Mouse (Mus musculus) spleen, postnatal 10 days (tissue): Measurements from ENCODE around the gene Pdxk.
"Not testable (repeated sequence)": the region's sequence is repeated elsewhere in the genome, so short reads cannot be mapped to it uniquely, and the experiment has no call there.

Experiments
- DNase-seq, 2 experiments: peaks; one replicate each; pipeline ENCODE4 v3.0.0; 2021 to 2022; ENCODE audit warnings: low spot score in 2 of 2

Gene Pdxk

DNA sequence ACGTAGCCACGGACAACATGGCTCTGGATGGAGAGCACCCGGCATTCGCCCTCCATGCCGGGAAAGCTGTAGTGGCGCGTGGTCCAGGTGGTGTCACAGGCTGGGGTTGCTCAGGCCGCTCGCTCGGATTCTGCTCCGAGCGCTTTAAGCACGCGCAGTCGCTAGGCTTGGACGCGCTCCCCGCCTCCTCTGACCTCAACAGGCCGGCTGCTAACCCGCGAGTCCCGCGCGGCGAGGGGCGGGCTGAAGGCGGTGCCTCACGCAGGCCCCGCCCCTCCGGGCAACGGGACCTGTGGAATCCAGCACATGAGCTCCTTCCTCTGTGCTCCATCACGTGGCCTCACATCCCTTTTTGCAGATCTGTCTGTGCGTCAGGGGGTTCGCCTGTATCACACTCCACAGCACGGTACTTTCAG, at the start of gene Pdxk:
Gene Pdxk (minus strand): TSS at position 184 of the 416 bp plus-strand sequence.
- peak; percentile 75 to 87 for DNase-seq

DNA sequence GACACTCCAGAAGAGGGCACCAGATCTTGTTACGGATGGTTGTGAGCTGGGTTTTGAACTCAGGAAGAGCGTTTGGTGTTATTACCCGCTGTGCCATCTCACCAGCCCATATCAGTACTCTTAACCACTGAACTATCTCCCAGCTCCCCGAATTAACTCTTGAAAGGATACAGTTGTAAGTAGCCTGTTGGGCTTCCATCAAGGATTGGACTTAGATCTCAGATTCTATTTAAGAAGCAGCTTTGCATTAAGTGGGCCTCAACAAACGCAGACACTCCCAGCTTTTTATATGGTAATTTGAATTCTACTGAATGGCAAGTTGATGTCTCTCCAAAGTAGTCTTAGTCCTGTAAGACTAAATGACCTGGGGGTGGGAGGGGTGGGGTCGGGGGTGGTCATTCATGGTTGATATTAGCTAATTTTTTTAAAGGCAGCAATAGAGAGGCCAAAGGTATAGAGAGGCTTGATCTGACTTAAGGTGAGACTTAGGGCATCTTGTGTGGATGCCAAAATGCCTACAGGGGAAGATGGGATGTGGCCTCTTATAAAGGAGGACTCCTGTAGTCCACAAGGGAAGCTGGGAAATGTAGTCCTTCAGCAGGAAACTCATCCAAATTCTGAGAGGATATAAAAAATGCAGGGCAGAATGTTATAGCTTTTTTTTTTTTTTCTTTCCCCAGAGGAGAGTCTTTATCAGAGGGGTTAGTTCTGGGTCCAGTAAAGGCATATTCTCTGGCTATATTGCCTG, 38.4 kb upstream of the Pdxk start:
- no peak for DNase-seq

DNA sequence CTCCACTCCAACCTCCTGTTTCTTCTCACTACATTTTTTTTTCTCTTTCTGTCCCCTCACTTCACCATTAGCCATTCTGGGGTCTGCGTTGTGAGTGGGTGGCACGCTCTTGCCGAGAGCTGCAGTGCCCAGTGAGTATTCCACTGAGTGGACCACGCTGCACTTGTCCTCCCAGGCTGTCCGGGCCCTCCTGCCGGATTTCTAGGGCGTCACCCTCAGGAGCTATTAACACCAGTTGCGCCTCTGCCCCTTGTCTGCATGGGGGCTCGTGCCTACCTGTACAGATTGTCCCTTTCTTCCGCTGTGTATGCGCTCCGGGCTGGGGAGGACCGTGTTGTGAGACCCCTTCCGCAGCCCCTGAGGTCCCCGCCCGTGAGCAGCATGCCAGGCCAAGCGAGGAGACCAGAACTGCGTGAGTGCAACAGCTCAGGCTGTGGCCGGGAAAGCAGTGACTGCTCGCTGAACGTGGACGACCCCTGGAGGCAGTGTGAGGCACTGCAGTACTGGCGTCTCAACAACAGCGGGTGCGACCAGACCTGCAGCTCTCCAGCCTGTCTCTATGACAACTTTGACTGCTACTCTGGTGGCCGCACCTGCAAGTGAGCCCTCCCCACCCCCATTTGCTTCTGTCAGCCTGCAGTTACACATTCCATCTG, 22.8 kb upstream of the Pdxk start:
- peak; percentile 70 to 86 for DNase-seq

DNA sequence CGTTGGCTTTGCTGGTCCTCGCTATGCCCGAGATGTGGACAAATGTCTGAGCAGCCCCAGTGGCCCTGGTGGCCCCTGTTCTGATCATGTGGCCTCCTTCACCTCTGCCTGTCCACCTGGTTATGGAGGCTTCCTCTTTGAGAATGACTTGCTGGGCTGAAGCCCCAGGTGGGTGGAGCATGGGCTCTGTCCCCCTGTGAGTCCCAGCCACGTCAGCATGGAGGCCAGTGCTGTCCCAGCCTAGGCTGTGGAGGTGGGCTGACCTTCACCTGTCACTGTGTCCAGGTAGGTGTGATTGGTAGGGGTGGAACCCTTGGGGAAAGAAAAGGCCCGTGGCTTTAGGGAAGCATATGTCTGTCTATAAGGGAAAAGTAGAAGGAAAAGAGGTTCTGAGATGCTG, 22.1 kb upstream of the Pdxk start:
- DNase-seq, result no peak

DNA sequence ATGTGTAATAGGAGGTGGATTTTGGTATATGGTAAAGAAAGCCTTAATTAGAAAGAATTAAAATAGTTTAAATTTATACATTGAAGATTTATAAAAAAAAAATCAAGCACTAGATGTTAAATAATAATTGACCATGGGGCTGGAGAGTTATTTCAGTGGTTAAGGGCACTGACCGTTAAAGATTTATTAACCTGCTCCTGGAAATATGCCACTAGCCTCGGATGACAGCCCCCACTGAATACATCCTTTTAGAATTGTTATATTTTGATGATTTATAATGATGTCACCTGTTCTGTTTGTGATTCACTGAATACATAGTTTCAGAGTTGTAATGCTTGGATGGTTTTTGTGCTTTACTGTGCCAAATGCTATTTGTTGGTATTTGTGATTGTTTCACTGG, 20.6 kb upstream of the Pdxk start:
- DNase-seq, result not testable (repeated sequence)

DNA sequence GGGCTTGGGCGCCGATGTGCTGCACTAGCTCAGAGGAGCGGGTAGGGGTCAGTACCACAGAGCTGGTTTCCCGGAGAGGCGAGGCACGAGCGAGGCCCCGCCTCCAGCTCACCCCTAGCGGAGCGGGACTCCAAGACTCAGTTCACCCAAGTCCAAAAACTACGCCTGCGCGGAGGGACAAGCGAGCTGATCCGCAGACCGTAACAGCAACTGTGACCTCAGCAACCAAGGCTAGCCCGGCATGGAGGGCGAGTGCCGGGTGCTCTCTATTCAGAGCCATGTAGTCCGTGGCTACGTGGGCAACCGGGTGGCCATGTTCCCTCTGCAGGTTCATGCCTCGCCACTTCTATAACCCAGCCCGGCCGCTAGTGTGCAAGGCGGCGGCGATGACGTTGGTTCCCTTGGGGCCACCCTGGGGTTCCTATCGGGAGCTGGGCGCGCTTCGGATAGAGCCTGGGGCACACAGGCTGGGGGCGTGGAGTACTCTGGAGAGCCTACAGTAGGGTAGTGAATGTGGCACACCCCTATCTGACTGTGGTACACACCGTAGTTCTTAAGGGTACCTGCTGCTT, 17.2 kb upstream of the Pdxk start:
- DNase-seq, result peak in 1 of 2 experiments; percentile 65

DNA sequence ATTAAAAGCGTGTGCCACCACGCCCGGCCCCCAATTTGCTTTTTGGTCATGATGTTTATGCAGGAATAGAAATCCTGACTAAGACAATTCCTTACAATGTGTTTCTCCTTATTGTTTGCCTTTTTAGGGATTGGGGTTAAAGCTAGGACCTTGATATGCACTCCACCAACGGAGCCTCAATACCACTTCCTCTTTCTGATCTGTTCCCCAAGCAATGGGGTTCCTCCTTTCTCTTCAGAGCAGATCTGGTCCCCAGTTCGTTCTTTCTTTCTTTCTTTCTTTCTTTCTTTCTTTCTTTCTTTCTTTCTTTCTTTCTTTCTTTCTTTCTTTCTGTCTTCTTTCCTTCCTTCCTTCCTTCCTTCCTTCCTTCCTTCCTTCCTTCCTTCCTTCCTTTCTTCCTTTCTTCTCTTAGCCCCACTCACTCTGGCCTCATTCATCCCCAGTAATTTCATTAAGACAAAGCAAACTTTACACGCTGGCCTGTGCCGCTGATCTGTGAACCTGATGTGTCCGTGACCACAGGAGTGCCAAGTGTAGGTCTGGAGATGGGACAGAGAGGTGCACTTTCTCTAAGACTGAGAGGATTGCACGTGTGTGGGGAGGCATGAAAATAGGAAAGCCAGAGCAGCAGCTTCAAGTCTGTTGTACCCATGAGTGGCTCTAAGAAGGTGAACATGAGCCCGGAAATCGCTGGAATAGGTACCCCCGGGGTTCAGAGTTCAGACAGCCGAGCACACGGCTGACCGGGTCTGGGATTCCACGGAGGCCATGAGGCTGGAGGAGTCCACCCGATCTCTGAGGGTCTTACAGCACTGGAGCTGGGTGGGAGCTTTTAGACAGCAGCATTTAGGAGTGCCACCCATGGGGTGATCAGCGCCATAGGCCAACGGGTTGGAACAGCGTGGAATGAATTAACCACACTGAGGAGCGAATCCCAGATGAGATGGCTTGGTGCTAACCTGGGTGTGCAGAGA, 16.5 kb upstream of the Pdxk start:
- DNase-seq, result no peak

DNA sequence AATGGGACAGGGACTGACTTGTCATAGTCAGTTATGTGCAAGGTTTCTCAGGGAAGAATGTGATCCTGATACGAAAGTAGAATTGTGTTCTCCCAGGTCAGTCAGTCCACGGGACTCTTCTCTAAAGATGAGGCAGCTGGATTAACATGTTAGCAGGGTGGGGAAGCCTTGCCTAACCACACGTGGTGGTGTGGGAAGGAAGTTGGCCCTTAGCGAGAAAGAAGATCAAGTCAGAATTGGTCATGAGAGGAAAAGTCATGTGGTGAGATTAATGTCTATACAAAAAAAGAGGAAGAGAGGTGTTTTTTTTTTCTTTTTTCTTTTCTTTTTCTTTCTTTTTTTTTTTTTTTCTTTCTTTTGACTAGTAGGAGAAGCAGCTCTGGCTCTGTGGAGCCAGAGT, 12.0 kb upstream of the Pdxk start:
- DNase-seq, result no peak

DNA sequence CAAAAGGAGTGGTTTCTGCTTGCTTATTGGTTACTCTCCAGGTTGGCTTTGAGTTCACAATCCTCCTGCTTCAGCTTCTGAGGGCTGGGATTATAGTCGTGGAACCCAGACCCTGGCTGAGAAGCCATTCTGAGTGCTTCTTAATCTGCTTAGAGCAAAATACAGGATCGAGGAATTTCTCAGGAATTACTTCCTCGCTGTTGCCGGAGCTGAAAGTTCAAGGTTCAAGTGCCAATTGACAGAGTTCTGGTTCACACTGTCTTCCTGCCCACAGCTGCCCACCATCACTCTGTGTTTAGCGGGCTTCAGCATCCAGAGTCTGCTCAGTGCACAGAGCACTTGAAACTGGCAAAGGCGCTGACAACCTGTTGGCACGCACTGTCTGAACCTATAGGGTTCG, 10.0 kb upstream of the Pdxk start:
- DNase-seq, result no peak

DNA sequence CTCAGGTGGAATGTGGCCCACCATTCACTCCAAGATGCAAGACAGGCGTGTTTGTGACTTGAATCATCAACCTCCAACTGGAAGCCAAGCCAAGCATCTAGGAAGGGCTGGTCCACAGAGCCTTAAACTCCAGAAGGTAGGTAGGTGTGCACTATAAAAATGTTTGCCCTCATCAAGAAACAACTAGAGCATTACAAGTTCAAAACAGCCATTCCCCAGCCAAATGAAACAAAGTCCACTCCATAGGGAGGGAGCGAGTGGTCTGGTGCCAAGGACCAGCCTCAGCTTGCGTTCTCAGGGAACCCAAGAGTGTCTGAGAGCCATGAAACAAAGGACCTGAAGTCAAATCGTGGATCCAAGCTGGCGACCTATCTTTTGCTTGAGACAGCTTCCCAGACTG, 8.7 kb upstream of the Pdxk start:
- DNase-seq, result no peak

DNA sequence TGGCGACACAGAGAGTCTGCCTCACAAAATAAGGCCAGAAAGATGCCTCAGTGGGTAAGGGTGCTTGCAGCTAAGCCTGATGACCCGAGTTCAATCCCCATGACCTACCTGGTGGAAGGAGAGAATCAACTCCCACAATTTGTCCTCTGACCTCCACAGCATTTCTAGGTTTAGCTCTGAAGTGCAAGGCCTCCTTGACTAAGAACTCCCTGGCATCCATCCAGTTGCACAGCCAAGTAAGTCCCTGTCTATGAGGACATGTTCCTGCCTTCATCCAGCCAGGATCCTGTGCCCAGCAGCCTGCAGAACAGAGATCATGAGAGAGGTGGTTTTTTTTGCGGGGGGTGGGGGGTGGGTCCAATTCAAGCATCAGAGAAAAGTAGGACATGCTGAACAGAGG, 7.3 kb upstream of the Pdxk start:
- DNase-seq, result no peak

DNA sequence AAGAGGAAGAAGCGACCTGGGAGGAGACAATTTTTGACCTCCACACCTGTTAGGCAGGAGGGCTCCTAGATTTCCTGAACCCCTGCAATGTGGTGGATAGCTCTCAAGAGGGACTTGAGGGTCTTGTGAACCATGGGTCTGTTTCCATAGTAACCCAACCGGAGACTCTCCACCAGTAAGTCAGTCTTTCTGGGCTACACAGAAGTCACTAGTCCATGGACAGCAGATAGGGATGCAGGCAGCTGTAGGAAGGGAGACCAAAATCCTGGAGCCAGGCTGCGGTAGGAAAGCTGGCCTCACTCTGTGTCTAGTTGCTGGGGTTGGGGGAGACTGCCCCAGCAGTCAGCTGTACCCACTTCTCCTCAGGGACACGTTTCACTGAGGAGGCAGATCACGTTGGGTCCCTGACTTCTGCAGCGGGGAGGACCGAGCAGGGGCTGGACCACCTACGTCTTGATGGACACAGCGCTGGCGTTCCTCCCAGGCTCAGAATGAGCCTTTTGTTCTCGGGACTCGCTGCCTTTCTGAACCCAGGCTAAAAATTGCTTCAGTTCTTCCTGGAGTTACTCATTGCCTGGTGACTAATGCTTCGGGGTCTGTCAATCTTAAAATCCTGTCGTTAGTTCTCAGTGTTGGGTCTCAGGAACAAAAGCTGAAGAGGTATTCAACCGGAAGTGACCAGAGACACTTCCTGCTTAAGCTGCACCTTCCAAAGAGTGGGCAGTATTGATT, 6.0 kb upstream of the Pdxk start:
- DNase-seq, result no peak

DNA sequence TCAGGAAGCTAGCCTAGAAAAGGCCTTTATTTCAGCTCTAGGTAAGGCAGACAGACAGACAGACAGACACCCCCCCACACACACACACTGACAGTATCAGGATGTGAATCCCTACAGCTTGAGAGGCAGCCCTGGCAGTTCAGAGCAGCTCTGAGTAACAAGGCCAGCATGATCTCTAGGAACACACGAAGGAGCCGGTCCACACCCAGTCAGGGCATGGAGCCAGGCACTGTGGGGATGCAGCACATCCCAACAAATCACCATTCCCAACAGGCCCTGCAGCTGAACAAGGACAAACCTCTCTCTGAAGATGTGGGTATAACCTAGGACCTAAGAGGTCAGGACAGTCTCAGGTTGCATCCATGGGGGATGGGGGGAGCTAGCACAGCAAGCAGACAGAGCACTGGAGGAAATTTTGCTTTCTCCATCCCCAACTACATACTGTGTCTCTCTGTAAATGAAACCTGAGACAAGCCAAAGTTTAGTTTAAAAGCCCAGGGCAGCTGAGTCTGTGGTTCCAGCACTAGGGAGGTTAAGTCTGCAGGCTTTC, 3.1 kb upstream of the Pdxk start:
- no peak for DNase-seq

DNA sequence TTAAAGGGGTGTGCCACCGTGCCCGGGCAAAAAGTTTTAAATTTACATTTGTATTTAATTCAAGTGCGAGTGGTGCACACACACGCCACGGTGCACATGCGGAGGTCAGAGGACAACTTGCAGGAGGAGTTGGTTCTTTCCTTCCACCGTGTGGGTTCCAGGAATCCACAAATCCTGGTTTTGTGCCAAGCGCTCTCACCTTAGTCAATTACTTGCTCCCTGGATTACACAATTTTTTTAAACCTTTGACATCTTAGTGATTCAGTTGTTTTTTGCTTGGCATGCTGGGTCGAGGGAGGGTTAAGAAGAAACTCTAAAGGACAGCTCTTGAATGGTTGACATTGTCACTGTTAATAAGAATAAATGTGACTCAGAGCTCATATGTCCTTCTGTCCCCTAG, 1.9 kb upstream of the Pdxk start:
- DNase-seq, result no peak

DNA sequence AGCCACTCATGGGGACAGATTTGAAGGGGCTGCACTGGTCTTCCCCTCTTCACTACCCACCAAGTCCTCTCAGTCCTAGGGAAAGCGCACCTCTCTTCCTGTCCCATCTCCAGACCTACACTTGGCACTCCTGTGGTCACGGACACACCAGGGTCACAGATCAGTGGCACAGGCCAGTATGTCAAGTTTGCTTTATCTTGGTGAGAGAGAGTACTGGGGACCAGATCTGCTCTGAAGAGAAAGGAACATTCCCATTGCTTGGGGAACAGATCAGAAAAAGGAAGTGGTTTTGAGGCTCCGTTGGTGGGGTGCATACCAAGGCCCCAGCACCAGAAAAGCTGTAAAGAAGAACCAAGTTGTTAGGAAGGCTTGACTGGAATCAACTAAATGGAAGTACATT, 697 bp upstream of the Pdxk start:
- DNase-seq, result no peak

DNA sequence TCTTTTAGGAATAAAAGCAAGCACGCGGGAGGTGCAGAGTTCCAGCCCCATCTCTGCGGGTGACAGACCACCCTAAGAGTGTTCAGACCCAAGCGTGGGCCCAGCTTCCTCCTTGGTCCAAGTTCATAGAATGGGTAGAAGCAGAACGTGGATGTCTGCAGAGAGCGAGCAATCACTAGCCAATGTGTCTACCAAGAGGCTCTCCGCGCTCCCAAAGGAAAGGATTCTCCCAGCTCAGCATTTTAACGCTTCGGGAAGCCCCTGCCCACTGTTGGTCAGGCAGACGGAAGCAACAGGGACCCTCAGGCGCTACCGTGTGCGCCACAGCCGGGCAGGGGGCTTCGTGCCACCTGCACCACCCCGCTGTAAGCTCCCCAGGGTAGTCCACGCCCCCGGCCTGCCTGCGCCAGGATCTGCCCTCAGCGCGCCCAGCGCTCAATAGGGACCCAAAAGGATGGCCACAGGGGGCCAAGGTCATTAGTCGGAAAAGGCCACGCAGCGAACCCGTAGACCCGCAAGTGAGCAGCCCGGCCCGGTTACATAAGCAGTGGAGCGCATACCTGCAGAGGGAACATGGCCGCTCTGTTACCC, 479 bp downstream of the Pdxk start:
- no peak for DNase-seq

DNA sequence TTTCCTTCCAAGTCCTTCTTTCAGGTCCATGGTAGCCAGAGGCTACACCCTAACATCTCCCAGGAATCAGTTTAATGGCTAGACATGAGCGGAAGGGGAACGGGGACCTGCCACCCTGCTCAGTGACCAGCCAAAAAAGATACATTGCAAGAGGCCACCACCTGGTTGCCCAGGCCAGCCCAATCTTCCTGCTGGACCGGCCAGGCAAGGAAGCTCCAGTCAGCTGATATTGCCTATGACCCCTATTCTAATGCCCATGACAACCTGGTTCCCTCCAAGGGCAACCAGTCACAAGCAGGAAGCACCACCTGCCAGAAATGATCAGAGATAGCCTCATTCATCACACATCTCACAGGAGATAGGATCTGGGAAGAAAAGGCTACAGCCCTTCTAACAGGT, 1.0 kb downstream of the Pdxk start:
- no peak for DNase-seq

DNA sequence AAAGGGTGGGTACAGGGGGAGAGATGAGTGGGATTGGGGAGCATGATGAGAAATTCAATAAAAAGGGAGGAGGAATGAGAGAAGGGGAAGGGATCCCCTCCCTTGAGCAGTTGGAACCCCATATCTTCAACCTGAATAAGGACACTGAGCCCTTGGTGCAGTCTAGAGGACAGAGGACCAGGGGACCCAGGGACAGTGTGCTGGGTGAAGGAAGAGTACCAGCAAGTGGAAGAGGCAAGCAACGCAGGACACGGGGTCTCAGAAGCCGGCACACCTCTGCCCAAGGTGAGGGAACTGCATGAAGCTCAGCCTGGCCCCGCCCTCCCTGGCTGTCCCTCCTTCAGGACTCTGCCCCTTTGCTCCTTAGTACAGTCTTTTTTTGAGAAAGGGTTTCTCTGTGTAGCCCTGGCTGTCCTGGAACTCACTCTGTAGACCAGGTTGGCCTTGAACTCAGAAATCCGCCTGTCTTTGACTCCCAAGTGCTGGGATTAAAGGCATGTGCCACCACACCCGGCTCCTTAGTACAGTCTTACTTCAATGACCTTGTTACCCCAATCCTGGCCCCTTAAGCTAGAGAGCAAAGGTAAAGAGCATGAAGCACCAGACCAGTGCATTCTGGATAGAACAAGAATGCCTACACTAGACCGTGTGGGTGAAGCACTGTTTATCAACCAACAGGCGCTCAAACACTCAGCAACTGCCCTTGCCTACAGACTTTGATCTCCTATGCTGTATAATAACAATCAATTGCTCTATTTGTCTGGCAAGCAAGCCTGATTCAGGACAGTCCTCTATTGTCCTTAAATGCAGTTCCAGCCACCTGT, 1.6 kb downstream of the Pdxk start:
- DNase-seq, result no peak

DNA sequence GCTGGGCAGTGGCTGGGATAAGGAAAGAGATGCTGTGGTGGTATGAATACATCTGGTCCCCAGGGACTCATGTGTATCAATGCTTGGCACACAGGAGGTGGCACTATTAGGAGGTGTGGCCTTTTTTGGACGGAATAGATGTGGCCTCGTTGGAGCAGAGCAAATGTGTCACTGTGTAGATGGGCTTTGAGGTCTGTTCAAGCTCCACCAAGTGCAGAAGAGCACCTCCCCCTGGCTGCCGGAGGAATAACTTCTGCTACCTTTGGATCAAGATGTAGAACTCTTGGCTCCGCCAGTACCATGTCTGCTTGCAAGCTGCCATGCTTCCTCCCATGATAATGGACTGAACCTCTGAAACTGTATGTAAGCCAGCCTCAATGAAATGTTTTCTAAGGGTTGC, 3.0 kb downstream of the Pdxk start:
- peak in 1 of 2 experiments; percentile 41 for DNase-seq

DNA sequence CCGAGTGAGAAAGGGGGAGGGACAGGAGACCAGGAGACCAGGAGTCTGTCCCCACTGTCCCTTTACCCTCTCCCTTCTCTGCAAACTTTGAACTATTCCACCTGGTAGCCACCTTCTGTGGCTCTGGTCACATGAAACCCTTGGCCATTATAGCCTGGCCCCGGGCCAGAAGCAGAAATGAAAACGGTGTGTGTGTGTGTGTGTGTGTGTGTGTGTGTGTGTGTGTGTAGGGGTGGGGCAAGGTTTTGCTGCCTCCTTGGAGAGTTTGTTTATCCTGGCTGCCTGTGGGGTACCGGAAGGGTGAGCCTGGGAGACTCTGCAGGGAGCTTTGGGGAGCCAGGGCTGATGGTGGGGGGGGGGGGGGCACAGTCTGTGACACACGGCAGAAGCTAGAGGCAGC, 4.3 kb downstream of the Pdxk start:
- no peak for DNase-seq
